Mouse (Mus musculus) liver, embryonic 14.5 days (tissue): Measurements from ENCODE around the gene Cacna2d2. TPM values are rescaled to one million over a fixed set of nuclear protein-coding genes. Genes with fewer than 3 reads are reported as not detected.
A peak's percentile ranks its signal among the peaks of the same experiment; 100 is the strongest.

Experiments
- ATAC-seq: fragments of 200-750 bp; cut with Nextera tagmentation; 2 replicates; pipeline ENCODE4 v1.8.0; 2017; ENCODE audit warnings: moderate number of reproducible peaks, mild to moderate bottlenecking, moderate library complexity; ENCODE audit not compliant: insufficient read depth
- DNase-seq, 3 experiments: peaks; one replicate each; pipeline ENCODE4 v3.0.0-alpha.2; 2012 to 2013; ENCODE audit warnings: low read depth in 3 of 3, low spot score in 3 of 3
- H3K27ac ChIP-seq: fragments of 300-500 bp; sonication (generic); 2 replicates; pipeline ENCODE4 v1.5.1; 2014; ENCODE audit warnings: moderate library complexity, mild to moderate bottlenecking, control low read depth, inconsistent platforms
- H3K27me3 ChIP-seq: fragments of 300-500 bp; sonication (generic); 2 replicates; pipeline ENCODE4 v1.6.1; 2014; ENCODE audit warnings: mild to moderate bottlenecking, low read length, moderate library complexity; ENCODE audit not compliant: control insufficient read depth, insufficient read depth
- H3K36me3 ChIP-seq: fragments of 300-500 bp; sonication (generic); replicated peaks from 2 replicates; pipeline ENCODE4 v1.6.1; 2014; ENCODE audit warnings: low read depth; ENCODE audit not compliant: control insufficient read depth, insufficient read depth
- H3K4me1 ChIP-seq, 2 experiments: fragments of 200-500 bp in 1 of 2; fragments of 300-500 bp in 1 of 2; sonication (generic) in 1 of 2; replicated peaks; 2 replicates each; pipeline ENCODE4 v1.6.1; 2012 to 2014; ENCODE audit warnings: antibody characterized with exemption in 1 of 2, inconsistent platforms in 1 of 2, low read length in 1 of 2; ENCODE audit not compliant: control insufficient read depth in 2 of 2, insufficient read depth in 2 of 2
- H3K4me2 ChIP-seq: fragments of 300-500 bp; sonication (generic); 2 replicates; pipeline ENCODE4 v1.6.1; 2014; ENCODE audit warnings: low read depth, mild to moderate bottlenecking, control low read depth, moderate library complexity
- H3K4me3 ChIP-seq, 2 experiments: fragments of 200-500 bp in 1 of 2; fragments of 300-500 bp in 1 of 2; sonication (generic) in 1 of 2; 2 replicates each; pipeline ENCODE4 v1.5.1; 2012 to 2014; ENCODE audit warnings: low read depth in 2 of 2, low read length in 2 of 2, mild to moderate bottlenecking in 2 of 2, control low read depth in 1 of 2, inconsistent platforms in 1 of 2, moderate library complexity in 1 of 2; ENCODE audit not compliant: insufficient read depth in 1 of 2
- H3K9ac ChIP-seq: fragments of 300-500 bp; sonication (generic); replicated peaks from 2 replicates; pipeline ENCODE4 v1.6.1; 2014; ENCODE audit warnings: mild to moderate bottlenecking, control low read depth, moderate library complexity
- H3K9me3 ChIP-seq: fragments of 300-500 bp; sonication (generic); 2 replicates; pipeline ENCODE4 v1.6.1; 2016; ENCODE audit warnings: low read length, mixed read lengths; ENCODE audit not compliant: control insufficient read depth
- CTCF ChIP-seq: IDR thresholded peaks from 2 replicates; pipeline ENCODE4 v1.5.1; 2016; ENCODE audit warnings: antibody characterized with exemption, low read depth, control low read depth
- EP300 ChIP-seq: IDR thresholded peaks from 2 replicates; pipeline ENCODE4 v1.6.1; 2016; ENCODE audit warnings: antibody characterized with exemption, low read depth
- WGBS: fragments of 180-500 bp; shearing (Covaris S2); extraction: QIAGEN DNeasy Blood & Tissue Kit; methylation state at CpG from one replicate; pipeline ENCODE4 v1.1.7; 2014; ENCODE audit not compliant: insufficient replicate concordance; 5-methylcytosine and 5-hydroxymethylcytosine counted together
- polyA plus RNA-seq, 2 experiments: library from polyadenylated mRNA; depleted of rRNA in 1 of 2; stranded (reverse) in 1 of 2; unstranded in 1 of 2; fragments of >200 nt; fragmentation: Nextera tagmentation in 1 of 2; extraction: Ambion mirVana in 1 of 2; gene quantifications; 2 replicates each; pipeline versions ENCODE4 v1.2.1 to v1.2.3; 2012 to 2014

Gene Cacna2d2
- polyA plus RNA-seq, 2 experiments, result 0.06 TPM; not detected in 1

- Histone ChIP-seq H3K4me3 (peak within 1 kb of the TSS; percentile 53 to 58), H3K9me3 (no peaks in the 10 kb centered on the region), H3K27me3 (no peaks in the 10 kb centered on the region), H3K36me3 (peaks cover 10% of the 10 kb centered on the region; the same call in 1 of the 2 replicates), H3K9ac (peak within 1 kb of the TSS; percentile 48), H3K27ac (peak within 1 kb of the TSS; percentile 53), H3K4me2 (peak within 1 kb of the TSS; percentile 77), H3K4me1 (peaks cover 31 to 43% of the 10 kb centered on the region in 2 experiments)
- TF ChIP-seq EP300 (no peak), CTCF (no peak)
- 28% methylated on average over 16 of the region's 16 CpGs for WGBS
- peak; percentile 66 for ATAC-seq
- peak; percentile 72 to 81 (median 78) for DNase-seq
Observed at GRCm38 (mm10) chr9:107576357-107577107, 177.1 kb downstream of the Cacna2d2 start, which contains the start of gene Hyal1. TSS of gene Hyal1 (plus strand) at chr9:107576927.

GRCm38 (mm10) chr9:107577871-107578270 is 178.5 kb downstream of the Cacna2d2 start:
- H3K27ac ChIP-seq, result no peak overlapping the region
- H3K4me3 ChIP-seq, result no peak overlapping the region
- WGBS, result 89% methylated on average over 10 of the region's 10 CpGs
- peaks cover 3% of the 10 kb centered on the region; the same call in 1 of the 2 replicates for H3K36me3 ChIP-seq
- H3K27me3 ChIP-seq, result no peaks in the 10 kb centered on the region
- no peak for TF ChIP-seq CTCF
- no peak for TF ChIP-seq EP300
- DNase-seq (no peak), ATAC-seq (no peak)
- no peaks in the 10 kb centered on the region for H3K9me3 ChIP-seq
- no peak overlapping the region for H3K9ac ChIP-seq
- peak overlapping the region; percentile 77; the same call in 1 of the 2 replicates for H3K4me2 ChIP-seq
- H3K4me1 ChIP-seq, result peaks cover 26 to 42% of the 10 kb centered on the region in 2 experiments

- DNase-seq, result no peak
- Histone ChIP-seq H3K4me1 (peaks cover 26 to 39% of the 10 kb centered on the region in 2 experiments), H3K27me3 (no peaks in the 10 kb centered on the region), H3K4me2 (peak within 1 kb of the TSS; percentile 77; the same call in 1 of the 2 replicates), H3K9me3 (no peaks in the 10 kb centered on the region), H3K4me3 (no peak within 1 kb of the TSS), H3K36me3 (no peaks in the 10 kb centered on the region; the same call in 1 of the 2 replicates), H3K9ac (no peak within 1 kb of the TSS), H3K27ac (peak within 1 kb of the TSS; percentile 96)
- WGBS, result 75% methylated on average over 3 of the region's 3 CpGs
- no peak for ATAC-seq
- TF ChIP-seq EP300 (no peak), CTCF (no peak)
Observed at GRCm38 (mm10) chr9:107578587-107578986, 179.2 kb downstream of the Cacna2d2 start, which contains the start of gene Naa80. TSS of gene Naa80 (plus strand) at chr9:107578887.

Other genes with a start within 250 kb of the Cacna2d2 start
- gene Dock3, start 167.7 kb upstream of the Cacna2d2 start, polyA plus RNA-seq (2012; rRNA removed), result 0.09 and 0.11 TPM in 2 replicates
- not detected in 2 replicates for gene Dock3, start 167.7 kb upstream of the Cacna2d2 start, polyA plus RNA-seq (2014; fragmentation: Nextera tagmentation; extraction: Ambion mirVana)
- gene Mapkapk3, start 109.7 kb upstream of the Cacna2d2 start, polyA plus RNA-seq (2012; rRNA removed), result 5.1 and 6.2 TPM in 2 replicates
- 7.3 and 8.0 TPM in 2 replicates for gene Mapkapk3, start 109.7 kb upstream of the Cacna2d2 start, polyA plus RNA-seq (2014; fragmentation: Nextera tagmentation; extraction: Ambion mirVana)
- 2.8 and 3.3 TPM in 2 replicates for gene Cish, start 103.6 kb upstream of the Cacna2d2 start, polyA plus RNA-seq (2012; rRNA removed)
- 4.9 and 6.0 TPM in 2 replicates for gene Cish, start 103.6 kb upstream of the Cacna2d2 start, polyA plus RNA-seq (2014; fragmentation: Nextera tagmentation; extraction: Ambion mirVana)
- gene Hemk1, start 61.3 kb upstream of the Cacna2d2 start, polyA plus RNA-seq (2012; rRNA removed), result 3.1 and 3.3 TPM in 2 replicates
- gene Hemk1, start 61.3 kb upstream of the Cacna2d2 start, polyA plus RNA-seq (2014; fragmentation: Nextera tagmentation; extraction: Ambion mirVana), result 2.2 and 3.5 TPM in 2 replicates
- gene 6430571L13Rik, start 59.0 kb upstream of the Cacna2d2 start, polyA plus RNA-seq (2012; rRNA removed), result 0.05 and 0.07 TPM in 2 replicates
- 0.20 TPM in 1 of 2 replicates, not detected in the other for gene 6430571L13Rik, start 59.0 kb upstream of the Cacna2d2 start, polyA plus RNA-seq (2014; fragmentation: Nextera tagmentation; extraction: Ambion mirVana)
- 8.3 and 8.6 TPM in 2 replicates for gene Tmem115, start 134.3 kb downstream of the Cacna2d2 start, polyA plus RNA-seq (2012; rRNA removed)
- 15.6 and 15.7 TPM in 2 replicates for gene Tmem115, start 134.3 kb downstream of the Cacna2d2 start, polyA plus RNA-seq (2014; fragmentation: Nextera tagmentation; extraction: Ambion mirVana)
- 9.8 and 12.1 TPM in 2 replicates for gene Cyb561d2, start 142.6 kb downstream of the Cacna2d2 start, polyA plus RNA-seq (2012; rRNA removed)
- gene Cyb561d2, start 142.6 kb downstream of the Cacna2d2 start, polyA plus RNA-seq (2014; fragmentation: Nextera tagmentation; extraction: Ambion mirVana), result 14.1 and 14.3 TPM in 2 replicates
- 10.5 and 12.9 TPM in 2 replicates for gene Nprl2, start 142.6 kb downstream of the Cacna2d2 start, polyA plus RNA-seq (2012; rRNA removed)
- gene Nprl2, start 142.6 kb downstream of the Cacna2d2 start, polyA plus RNA-seq (2014; fragmentation: Nextera tagmentation; extraction: Ambion mirVana), result 9.2 and 10.2 TPM in 2 replicates
- 0.19 and 0.25 TPM in 2 replicates for gene Zmynd10, start 147.7 kb downstream of the Cacna2d2 start, polyA plus RNA-seq (2012; rRNA removed)
- 0.20 and 0.28 TPM in 2 replicates for gene Zmynd10, start 147.7 kb downstream of the Cacna2d2 start, polyA plus RNA-seq (2014; fragmentation: Nextera tagmentation; extraction: Ambion mirVana)
- 9.8 and 13.6 TPM in 2 replicates for gene Rassf1, start 151.9 kb downstream of the Cacna2d2 start, polyA plus RNA-seq (2012; rRNA removed)
- 11.2 and 12.0 TPM in 2 replicates for gene Rassf1, start 151.9 kb downstream of the Cacna2d2 start, polyA plus RNA-seq (2014; fragmentation: Nextera tagmentation; extraction: Ambion mirVana)
- 20.3 and 22.6 TPM in 2 replicates for gene Tusc2, start 163.6 kb downstream of the Cacna2d2 start, polyA plus RNA-seq (2012; rRNA removed)
- 39.7 and 40.4 TPM in 2 replicates for gene Tusc2, start 163.6 kb downstream of the Cacna2d2 start, polyA plus RNA-seq (2014; fragmentation: Nextera tagmentation; extraction: Ambion mirVana)
- 19.9 and 26.2 TPM in 2 replicates for gene Hyal2, start 168.3 kb downstream of the Cacna2d2 start, polyA plus RNA-seq (2012; rRNA removed)
- 47.0 and 51.3 TPM in 2 replicates for gene Hyal2, start 168.3 kb downstream of the Cacna2d2 start, polyA plus RNA-seq (2014; fragmentation: Nextera tagmentation; extraction: Ambion mirVana)
- 1.2 and 1.3 TPM in 2 replicates for gene Hyal1, start 177.3 kb downstream of the Cacna2d2 start, polyA plus RNA-seq (2012; rRNA removed)
- 1.2 and 1.4 TPM in 2 replicates for gene Hyal1, start 177.3 kb downstream of the Cacna2d2 start, polyA plus RNA-seq (2014; fragmentation: Nextera tagmentation; extraction: Ambion mirVana)
- gene Naa80, start 179.3 kb downstream of the Cacna2d2 start, polyA plus RNA-seq (2012; rRNA removed), result 11.4 and 16.9 TPM in 2 replicates
- gene Naa80, start 179.3 kb downstream of the Cacna2d2 start, polyA plus RNA-seq (2014; fragmentation: Nextera tagmentation; extraction: Ambion mirVana), result 8.9 and 11.8 TPM in 2 replicates
- 0.45 and 0.80 TPM in 2 replicates for gene Hyal3, start 181.2 kb downstream of the Cacna2d2 start, polyA plus RNA-seq (2012; rRNA removed)
- gene Hyal3, start 181.2 kb downstream of the Cacna2d2 start, polyA plus RNA-seq (2014; fragmentation: Nextera tagmentation; extraction: Ambion mirVana), result 0.69 and 0.87 TPM in 2 replicates
- 113 and 135 TPM in 2 replicates for gene Ifrd2, start 188.0 kb downstream of the Cacna2d2 start, polyA plus RNA-seq (2012; rRNA removed)
- gene Ifrd2, start 188.0 kb downstream of the Cacna2d2 start, polyA plus RNA-seq (2014; fragmentation: Nextera tagmentation; extraction: Ambion mirVana), result 149 and 173 TPM in 2 replicates
- 0.22 and 0.31 TPM in 2 replicates for gene Sema3b, start 209.6 kb downstream of the Cacna2d2 start, polyA plus RNA-seq (2012; rRNA removed)
- 0.25 and 0.33 TPM in 2 replicates for gene Sema3b, start 209.6 kb downstream of the Cacna2d2 start, polyA plus RNA-seq (2014; fragmentation: Nextera tagmentation; extraction: Ambion mirVana)
- 94.3 and 124 TPM in 2 replicates for gene Gnai2, start 235.8 kb downstream of the Cacna2d2 start, polyA plus RNA-seq (2012; rRNA removed)
- gene Gnai2, start 235.8 kb downstream of the Cacna2d2 start, polyA plus RNA-seq (2014; fragmentation: Nextera tagmentation; extraction: Ambion mirVana), result 137 and 138 TPM in 2 replicates